Mouse (Mus musculus) spleen, adult 2 months (tissue): ENCODE measurements around the gene St6galnac4.

Experiments
- CTCF ChIP-seq: fragments of 200-500 bp; IDR thresholded peaks from 2 replicates; pipeline ENCODE4 v1.5.1; 2011; ENCODE audit warnings: mild to moderate bottlenecking, inconsistent platforms; ENCODE audit not compliant: insufficient read depth, insufficient read length, insufficient replicate concordance; ENCODE audit errors: extremely low read depth
- POLR2A ChIP-seq: fragments of 200-500 bp; IDR thresholded peaks from 2 replicates; pipeline ENCODE4 v1.6.1; 2011; ENCODE audit warnings: low read depth, low read length, inconsistent platforms

GRCm38 (mm10) chr2:32551236-32551635 lies 35.7 kb upstream of the St6galnac4 start:
- no peak for TF ChIP-seq CTCF
- no peak for TF ChIP-seq POLR2A
